Mouse (Mus musculus) layer of hippocampus, postnatal 14 days (tissue): ENCODE measurements at regions not wholly inside any gene's neighbourhood (a gene's known extent, or its start where the extent isn't known, plus 50 kb on each side); places are given as distances from the start of the nearest gene placed in this dataset.

Experiments used
- DNase-seq, 2 experiments: peaks; one replicate each; pipeline ENCODE4 v3.0.0; 2021 to 2022; ENCODE audit warnings: low spot score in 2 of 2, mixed read lengths in 1 of 2

DNA sequence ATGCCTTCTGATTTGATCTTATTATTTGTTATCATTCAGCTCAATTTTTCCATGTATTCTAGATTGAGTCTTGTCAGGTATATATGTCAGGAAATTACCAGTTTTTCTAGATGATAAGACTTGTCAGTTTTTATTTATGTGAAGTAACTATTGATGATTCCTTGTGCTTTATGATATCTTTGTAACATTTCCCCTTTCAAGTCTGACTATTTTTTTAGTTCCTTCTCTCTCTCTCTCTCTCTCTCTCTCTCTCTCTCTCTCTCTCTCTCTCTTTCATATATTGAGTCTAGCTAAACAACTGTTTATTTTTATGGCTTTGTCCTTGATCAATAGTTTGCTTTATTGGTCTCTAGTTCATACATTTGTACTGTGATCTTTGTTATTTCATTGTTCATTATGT, 199.7 kb upstream of the Sema3a start:
- no peak for DNase-seq

DNA sequence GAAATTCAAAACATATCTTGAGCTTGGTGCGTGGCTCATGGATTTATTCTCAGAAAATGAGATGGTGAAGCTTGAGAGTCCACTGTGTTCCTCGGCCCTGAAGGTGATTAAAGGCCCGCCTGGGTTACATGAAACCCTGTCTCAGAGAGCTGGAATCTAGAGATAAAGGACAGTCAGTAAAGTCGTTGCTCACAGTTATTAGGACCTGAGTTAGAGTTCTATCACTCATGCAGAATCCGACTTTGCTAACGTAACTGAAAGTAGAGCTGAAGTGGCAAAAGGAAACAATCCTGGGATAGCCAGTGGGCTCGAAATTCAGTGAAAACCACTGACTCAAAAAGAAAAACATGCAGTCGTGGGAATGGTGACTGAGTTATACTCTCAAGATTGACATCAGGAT, 198.9 kb upstream of the Sema3a start:
- DNase-seq: no peak

DNA sequence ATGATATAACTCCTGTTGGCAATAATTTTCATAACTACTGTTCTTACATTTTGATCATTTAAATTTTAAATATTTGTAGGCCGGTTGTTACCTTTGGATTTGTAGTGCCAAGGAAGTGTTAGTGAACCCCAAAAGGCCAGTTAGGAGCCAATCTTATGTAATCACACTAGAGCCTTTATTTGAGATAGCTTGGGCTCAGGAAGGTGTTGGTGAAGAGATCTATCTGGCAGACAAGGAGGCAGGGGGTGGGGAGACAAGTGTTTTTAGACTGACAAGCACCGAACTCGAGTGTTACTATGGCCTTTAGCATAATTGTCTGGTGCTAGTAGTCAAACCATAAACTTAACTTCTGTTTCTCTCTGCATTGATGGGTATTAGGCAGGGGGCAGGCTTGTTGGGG, 198.0 kb upstream of the Sema3a start:
- no peak for DNase-seq

DNA sequence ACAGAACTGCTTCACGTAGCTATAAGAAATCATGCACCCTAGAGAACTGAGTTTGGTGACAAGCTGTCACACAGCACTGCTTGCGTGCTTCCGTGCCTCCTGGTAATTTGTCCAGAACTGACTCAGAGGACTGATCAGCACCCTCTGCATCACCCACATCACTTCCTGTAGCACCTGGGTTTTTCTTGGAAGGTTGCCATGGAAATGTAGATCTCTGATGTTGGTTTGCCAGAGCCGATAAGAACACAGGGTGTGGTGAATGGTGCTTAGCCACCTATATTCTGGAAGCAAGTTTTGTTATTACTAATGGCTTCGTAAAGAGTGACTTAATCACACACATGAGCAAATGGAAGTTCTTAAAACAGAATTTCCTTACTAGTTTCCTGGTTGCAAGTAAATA, 188.2 kb upstream of the Sema3a start:
- DNase-seq: no peak

DNA sequence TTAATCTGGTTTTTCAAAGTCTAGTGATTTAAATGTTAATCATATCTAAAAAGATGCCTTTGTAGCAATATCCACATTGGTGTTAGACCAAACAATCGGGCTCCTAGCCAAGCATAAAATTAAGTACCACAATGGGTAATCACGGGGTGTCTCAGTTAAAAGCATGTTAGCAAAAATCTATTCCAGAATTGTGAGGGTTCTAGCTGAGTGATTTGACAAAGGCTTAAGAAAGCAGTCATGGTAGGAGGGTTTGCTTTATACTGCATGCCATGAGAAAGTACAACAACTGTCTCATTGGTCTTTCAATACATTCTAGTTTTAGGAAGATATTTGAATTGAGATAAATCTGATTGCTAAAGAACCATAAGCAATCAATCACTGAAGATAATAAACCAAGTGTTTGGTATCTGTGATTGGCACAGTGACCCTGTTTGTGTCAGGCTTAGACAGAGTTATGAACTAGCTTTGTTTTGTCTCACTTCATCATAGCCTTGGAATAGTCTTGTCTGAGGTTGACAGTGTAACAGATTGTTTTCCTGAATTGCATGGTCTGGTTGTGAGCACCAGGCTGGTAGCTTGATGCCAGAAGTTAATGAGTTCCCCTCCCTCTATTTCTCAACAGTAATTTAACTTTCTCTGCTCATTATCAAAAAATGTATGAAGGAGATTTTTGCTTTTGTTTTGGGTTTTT, 186.9 kb upstream of the Sema3a start:
- peak in 1 of 2 experiments; percentile 2 for DNase-seq

DNA sequence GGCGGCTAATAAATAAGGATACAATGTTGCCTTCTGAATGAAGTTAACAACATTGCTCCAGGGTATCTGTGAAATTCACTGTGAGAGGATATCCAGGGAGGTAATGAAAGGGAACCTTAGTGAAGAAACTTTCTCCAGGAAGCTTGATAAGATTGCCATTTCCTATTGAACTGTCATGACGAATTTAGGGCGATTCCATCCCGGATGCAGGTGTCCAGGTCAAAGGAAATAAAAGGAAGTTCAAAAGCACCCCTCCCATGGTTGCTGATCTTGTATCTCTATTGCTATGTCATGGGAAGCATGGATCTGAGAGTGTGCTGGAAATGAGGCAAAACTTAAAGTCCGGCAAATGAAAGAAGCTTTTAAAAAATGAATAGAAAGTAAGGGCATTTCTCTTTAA, 180.7 kb upstream of the Sema3a start:
- no peak for DNase-seq

DNA sequence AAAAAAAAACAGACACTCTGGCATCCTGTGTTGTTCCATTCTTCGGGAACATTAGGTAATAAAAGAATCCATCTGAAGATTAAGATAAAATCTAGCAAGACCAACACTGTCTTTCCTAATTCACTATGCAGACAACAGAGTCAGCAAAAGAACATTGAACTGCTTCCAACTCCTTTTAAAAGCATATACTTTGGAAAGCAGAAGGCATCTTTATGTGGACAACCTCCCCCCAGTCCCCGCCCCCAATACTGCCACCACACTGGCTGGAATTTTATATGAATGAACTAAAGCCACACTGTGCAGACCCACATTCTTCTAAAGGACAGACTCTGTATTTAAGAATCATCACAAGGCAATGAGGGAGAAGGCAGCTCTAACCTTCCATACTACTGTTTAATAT, 176.7 kb upstream of the Sema3a start:
- DNase-seq: no peak

DNA sequence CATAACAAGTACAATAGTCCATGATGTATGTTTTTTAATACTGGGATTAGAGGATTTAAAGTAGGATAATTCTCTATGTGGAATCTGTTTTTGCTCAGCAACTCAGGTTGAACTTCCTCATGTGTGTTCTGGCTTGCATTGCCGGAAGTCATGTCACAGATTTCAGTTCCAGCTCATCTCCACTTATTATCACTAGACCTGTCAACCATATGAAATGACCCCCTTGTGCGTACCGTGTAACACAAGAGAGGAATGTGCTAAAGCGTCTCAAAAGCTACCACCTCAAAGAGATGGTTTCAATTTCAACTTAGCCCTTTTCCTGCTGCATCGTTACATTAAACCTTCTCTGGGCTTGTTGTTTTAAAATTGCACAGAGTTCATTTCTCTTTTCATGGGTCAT, 154.2 kb upstream of the Sema3a start:
- DNase-seq: no peak

DNA sequence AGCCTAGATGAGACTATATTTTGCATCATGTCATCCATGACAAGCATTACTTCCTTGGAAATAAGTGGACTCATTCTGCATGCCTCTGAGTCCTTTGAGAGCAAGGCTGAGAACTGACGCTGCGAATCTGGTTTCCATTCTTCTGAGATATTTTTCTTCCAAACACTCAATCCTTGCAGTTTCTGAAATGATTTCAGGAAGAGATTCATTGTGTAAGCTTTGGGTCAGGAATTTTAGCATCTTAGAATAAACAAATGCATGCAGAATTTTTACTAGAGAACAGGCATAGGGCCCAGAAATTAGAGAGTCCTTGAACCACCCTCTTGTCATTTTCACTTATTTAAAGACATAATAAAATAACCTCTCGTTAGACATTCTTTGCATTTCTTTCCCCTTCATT, 151.5 kb upstream of the Sema3a start:
- DNase-seq: no peak

DNA sequence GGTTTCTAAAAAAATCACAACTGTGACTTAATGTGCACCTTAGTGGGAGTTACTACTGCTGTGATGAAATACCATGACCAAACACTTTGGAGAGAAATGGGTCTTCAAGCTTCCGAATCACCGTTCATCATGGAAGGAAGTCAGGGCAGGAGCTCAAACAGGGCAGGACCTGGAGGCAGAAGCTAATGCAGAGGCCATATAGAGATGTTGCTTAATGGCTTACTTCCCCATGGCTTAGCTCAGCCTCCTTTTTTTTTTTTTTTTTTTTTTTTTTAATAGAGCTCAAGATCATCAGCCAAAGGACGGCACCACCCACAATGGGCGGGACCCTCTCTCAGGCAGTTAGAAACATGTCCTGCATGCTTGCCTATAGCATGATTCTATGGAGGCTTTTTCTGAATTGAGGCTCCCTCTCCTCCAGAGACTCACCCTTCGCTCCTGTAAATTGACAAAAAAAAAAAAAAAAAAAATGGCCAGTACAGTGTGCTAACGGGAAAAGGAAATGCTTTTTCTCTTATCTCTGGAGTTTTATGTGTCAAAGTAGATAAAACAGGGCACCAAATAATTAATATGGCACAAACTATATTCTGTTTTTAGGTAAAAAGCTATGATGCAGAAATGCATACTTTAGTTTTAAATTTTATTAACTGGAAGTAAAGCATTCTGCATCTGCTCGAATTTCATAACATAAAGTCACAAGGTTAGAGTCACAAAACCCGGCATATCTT, 149.0 kb upstream of the Sema3a start:
- no peak for DNase-seq

DNA sequence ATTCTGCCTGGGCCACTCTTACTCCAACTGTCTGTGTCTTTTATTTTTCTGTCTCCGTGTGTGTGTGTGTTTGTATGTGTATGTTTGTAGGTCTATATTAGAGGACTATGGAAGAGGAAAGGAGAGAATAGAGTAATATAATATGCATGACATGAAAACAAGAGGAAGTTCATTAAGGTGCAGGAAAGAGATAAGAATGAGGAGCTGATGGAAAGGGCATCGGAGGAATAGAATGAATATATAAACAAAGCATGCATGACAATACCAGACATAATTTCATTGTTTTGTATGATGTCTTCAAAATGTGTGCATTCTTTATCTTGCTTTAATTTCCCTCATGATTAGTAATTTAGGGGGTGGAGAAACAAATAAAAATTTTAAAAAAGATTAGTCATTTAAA, 147.3 kb upstream of the Sema3a start:
- DNase-seq: no peak

DNA sequence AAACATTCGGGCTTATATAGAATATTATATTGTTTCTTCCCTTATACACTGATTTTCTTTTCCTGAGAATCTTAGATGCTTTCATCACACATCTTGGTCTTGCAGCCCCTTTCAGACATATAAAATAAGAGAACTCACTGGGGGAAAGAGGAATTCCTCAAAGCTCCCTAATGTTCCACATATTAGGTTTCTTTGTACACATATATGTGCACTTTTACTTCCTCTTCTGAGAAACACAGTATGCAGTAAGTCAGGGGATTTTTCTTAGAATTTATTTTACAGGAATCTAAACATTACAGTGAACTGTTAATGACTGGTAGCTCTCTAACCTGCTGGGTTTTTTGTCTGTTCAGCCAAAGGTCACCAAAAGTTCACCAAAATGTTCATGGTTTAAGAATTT, 131.4 kb upstream of the Sema3a start:
- no peak for DNase-seq

DNA sequence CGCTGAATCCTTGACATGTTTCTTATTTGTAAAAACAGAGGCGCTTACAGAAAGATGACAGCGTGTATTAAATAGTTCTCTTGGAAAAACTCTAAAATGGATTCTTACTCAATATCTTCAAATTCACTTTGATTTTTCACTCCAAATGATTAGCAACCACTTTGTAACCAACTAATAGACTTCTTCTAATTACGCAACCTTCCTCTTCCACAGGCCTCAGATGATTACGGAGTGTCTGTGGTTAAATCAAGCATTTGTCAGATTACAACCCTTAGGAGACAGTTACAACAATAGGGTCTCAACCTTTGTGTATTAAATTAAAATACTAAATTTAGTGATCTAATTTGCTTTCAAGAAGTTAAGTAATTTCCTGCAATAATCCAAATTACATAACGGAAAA, 127.8 kb upstream of the Sema3a start:
- DNase-seq: no peak

DNA sequence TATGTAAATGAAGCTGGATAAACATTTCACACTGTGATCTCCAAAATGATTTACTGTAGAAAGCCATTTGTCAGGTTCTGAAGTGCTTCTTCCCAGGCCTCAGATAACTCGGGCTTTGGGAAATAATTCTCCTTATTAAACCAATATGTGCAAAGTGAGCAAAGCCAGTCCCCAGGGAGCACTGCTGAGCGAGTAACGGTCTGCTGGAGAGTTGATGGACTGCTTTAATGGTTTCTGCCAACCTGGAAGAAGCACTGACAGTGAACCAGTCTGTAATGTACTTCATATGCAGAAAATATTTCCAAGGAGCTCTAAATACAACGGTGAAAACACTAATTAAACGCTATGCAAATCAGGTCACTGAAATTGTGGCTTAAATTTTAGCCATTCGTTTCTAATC, 118.1 kb upstream of the Sema3a start:
- DNase-seq: no peak

DNA sequence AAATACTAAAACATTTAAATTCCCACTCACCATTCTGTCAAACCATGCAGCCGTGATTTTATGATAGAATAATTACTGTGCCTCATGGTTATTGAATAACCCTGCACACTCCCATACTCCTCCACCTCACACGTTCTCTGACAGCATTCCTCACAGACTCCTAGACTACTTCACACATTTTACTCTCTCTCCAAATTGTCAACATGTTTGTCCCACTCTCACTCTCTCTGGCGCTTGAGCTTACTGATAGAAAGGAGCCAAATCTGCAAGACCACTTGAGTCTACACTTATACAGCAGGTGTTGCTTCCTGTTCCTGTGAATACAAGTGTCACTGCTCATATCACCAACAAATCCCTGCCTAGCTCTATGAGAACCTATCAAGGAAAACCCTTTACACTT, 102.9 kb upstream of the Sema3a start:
- no peak for DNase-seq

DNA sequence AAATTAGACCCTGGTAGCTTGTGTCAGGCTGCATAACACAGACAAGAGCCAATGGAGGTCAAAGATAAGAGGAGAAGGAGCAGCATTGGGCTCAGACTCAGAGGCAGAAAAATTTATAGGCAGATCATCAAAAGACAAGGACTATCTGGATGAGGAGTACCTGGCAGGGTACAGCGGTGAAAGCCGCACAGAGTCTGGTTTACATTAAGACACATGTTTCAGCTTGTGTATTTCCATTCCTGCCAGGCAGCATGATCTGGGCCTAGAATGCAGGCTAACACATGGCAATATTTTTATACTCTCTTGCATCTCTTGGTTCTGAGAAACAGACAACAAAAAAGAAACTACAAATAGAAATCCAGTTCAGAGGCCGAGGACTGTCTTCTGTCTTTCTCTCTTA, 91.9 kb upstream of the Sema3a start:
- DNase-seq: no peak

DNA sequence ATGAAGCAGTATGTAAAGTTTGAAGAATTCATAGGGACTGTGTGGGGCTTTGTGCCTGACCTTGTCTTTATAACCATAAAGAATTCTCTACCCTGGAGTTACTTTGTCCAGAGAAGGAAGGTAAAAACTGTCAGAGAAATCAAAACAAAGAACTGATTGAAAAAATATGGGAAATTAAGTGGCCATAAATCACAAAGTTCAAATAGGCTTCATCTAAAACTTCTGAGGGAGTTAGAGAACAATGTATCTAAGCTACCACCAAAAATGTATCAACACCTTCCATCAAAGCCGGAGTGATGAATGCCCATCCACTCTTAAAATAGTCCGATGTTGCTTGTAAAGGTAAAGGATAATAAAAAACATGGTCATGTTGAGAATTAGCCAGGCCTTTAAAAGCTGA, 89.1 kb upstream of the Sema3a start:
- no peak for DNase-seq

DNA sequence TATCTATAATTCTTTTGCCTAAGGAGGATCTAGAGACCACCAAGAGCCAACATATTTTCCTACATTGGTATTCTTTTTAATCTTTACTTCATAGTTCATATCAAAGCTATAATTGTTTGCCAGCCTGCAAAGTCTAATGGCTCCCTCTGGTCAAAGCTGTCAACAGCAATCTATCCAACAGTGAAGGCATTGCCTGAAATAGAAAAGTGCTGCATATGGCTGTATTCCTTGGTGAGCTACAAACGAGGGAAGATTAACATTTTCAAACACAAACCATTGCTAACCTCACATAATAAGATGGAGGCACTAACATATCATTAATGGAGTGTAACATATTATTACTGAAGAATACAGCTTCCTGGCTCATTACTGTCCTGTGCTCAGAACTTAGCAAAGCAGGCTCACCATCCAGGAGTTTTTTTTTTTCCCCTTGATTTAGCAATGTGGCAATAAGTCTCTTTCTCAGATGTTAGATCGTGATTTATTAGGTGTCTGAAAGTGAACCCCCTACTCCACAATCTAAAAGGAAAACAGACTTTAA, 66.3 kb upstream of the Sema3a start:
- no peak for DNase-seq

DNA sequence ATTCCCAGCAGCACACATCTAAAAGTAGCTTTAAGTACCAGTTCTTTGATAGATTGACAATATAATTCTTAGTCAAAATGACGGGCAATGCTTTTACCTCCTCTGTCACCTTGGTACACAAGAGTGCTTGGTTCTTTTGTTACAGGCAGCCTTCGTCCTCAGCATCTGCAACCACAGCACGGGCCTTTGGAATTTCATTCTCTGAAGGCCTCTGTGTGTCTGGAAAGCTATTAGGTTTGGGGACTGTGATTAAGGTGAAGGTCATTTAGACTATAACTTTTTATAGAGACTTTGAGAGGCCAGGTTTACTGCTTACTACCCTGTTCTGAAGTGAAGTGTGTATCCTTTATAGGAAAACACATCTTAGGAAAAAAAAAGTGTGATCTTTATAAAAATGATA, 58.3 kb upstream of the Sema3a start:
- DNase-seq: no peak
